Mouse (Mus musculus): ENCODE measurements at regions not wholly inside any gene's neighbourhood (a gene's known extent, or its start where the extent isn't known, plus 50 kb on each side); places are given as distances from the start of the nearest gene placed in this dataset.
A peak's percentile ranks its signal among the peaks of the same experiment; 100 is the strongest.

GRCm38 (mm10) chr8:127885831-127886230 lies 472.6 kb upstream of the Nrp1 start:
- DNase-seq (ENCODE audit: low spot score in 2 of 2) = no peak

DNA sequence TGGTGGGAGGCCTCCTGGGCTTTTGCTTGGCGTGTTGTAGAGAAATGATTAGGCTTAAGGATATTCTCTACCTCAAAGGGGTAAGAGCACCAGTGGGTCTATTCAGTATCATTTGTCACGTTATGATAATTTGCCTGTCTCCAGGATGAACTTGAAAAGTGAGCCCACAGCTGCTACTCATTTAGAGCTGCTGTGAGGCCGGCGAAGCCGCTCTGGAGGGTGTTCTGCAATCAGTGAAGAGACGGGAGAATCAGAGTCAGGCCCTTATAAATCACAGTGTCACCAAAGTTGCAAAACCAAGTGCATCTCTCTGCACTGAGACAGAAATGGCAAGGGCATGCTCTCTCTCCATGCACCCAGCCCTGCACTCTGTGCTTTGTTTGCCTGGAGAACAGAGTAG lies 467.7 kb upstream of the Nrp1 start:
- DNase-seq (ENCODE audit: low spot score in 2 of 2) = no peak

DNA sequence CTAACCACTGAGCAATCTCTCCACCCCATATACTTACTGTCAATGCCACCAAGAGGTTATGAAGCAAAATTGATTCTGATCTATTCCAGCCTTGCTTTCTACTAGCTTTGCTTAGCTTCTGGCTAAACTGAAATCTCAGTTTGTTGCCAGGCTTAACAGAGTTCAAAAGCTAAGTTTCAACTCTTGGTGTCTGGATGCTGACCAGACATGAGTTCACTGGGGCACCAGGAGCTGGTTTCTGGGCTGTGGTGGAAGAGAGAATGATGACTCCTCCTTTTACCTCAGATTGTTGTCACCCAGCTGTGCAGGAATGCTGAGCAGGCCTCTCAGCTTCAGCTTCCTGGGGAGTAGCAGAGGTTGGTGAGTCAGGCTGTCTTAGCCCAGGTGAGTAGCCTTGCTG lies 464.1 kb upstream of the Nrp1 start:
- DNase-seq (ENCODE audit: low spot score in 2 of 2) = no peak

DNA sequence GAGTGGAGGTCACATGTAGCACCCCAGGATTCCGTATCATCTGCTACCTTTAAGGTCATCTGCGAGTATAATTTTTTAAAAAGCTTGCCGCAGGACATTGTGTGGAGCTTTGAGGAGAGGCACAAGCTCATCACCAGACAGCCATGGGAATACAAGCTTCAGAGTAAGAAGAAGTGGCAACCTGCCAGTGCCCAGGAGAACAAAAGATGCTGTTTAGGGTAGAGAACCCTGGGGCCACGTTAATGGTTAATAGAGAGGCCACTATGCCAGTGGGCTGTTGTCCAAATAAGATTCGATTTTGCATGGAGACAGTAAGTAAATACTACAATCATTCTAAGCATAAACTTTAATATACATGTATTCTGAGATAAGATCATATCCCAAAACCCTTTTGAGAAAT lies 450.0 kb upstream of the Nrp1 start:
- DNase-seq (ENCODE audit: low spot score in 2 of 2) = no peak

- DNase-seq (ENCODE audit: low spot score in 2 of 2) = no peak
These were observed 448.8 kb upstream of the Nrp1 start for GRCm38 (mm10) chr8:127909580-127909979.

GRCm38 (mm10) chr8:127914086-127914485 lies 444.3 kb upstream of the Nrp1 start:
- DNase-seq (ENCODE audit: low spot score in 2 of 2) = no peak

- DNase-seq (ENCODE audit: low spot score in 2 of 2) = no peak
These were observed 443.5 kb upstream of the Nrp1 start for GRCm38 (mm10) chr8:127914914-127915313.

GRCm38 (mm10) chr8:127915591-127916028 lies 442.8 kb upstream of the Nrp1 start:
- DNase-seq (ENCODE audit: low spot score in 2 of 2) = no peak

DNA sequence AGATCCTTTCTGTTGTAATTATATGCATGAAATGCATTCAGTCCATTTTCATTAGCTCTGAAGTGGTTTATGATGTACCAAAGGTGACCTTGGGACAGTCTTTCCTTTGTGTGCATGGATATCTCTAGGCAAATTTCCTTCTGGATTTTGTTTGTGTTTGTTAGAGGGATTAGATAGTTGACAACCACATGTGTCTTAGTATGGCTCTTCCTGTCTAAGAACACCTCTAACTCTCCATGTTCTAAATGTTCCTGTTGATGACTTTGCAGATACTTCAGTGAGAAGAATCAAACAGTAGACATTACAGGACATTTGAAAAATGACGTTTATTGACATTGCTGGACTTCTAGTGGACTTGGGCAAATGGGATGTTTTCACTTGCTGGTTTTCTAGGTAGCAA lies 436.5 kb upstream of the Nrp1 start:
- DNase-seq (ENCODE audit: low spot score in 2 of 2) = no peak

- no peak for DNase-seq (ENCODE audit: low spot score in 2 of 2)
These were observed 435.1 kb upstream of the Nrp1 start for GRCm38 (mm10) chr8:127923321-127923720.

DNA sequence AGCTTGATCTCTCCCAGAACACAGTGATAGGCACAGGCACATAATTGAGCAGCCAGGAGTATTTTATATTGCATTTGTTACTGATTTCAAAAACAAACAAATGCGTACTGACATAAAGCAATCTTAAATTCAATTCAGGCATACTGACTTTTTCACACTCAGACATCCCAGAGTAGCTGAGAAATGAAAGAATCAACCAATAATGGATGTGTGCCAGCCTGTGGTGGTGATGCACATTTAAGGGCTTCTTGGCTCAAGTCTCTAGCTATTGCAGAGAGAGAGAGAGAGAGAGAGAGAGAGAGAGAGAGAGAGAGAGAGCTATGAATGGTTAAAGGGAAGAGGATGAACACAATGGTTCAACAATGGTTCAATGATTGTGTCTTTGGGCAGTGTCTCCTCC lies 426.1 kb upstream of the Nrp1 start:
- no peak for DNase-seq (ENCODE audit: low spot score in 2 of 2)

- no peak for DNase-seq (ENCODE audit: low spot score in 2 of 2)
These were observed 421.5 kb upstream of the Nrp1 start for GRCm38 (mm10) chr8:127936792-127937435.

- DNase-seq (ENCODE audit: low spot score in 2 of 2) = no peak
These were observed 419.0 kb upstream of the Nrp1 start for GRCm38 (mm10) chr8:127939284-127939985.

- no peak for DNase-seq (ENCODE audit: low spot score in 2 of 2)
These were observed 418.4 kb upstream of the Nrp1 start for GRCm38 (mm10) chr8:127939986-127940359.

DNA sequence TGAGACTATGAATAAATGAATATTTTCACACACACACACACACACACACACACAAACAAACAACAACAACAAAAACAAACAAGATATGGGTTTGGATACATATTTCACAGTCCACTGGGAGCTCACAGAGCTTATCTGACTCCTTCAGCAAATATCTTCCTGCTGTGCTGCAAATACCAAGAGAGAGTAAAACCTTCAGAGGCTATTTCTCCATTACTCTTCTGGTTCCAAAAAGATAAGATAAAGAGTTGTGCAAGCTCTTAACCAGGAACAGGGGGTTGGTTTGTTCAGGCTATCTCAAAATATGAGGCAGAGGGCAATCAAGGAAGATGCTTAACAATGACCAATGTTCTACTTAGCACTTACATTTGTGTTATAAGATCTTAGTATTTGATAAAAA lies 416.1 kb upstream of the Nrp1 start:
- DNase-seq (ENCODE audit: low spot score in 2 of 2) = no peak

DNA sequence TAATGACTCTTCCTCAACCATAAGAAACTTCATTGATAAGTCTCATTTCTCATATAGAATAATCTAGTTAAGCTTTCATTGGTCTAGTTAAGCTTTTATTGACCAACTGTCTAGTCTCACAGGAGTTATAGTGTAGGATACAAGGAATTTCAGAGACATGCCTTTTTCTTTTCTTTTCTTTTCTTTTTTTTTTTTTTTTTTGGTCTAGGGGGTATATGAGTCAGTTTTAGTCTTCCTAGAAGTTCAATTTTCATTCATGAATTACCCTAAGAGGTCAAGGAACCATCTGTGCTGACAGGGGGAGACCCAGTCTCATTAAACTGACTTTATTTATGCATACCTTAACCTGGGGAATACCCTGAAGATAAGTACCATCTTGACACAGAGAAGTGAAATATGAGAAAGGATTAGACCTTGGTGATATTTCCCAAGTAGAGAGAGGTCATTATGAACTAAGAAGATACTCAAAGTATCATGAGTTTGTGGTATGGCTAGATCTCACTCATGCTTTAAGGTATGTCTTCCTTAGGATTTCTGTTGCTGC lies 413.4 kb upstream of the Nrp1 start:
- DNase-seq (ENCODE audit: low spot score in 2 of 2) = no peak

- DNase-seq (ENCODE audit: low spot score in 2 of 2) = no peak
These were observed 400.8 kb upstream of the Nrp1 start for GRCm38 (mm10) chr8:127957571-127957970.

GRCm38 (mm10) chr8:127958351-127959044 lies 399.9 kb upstream of the Nrp1 start:
- DNase-seq (ENCODE audit: low spot score in 2 of 2) = no peak

- DNase-seq (ENCODE audit: low spot score in 2 of 2) = peak; percentile 18 to 19
These were observed 395.5 kb upstream of the Nrp1 start for GRCm38 (mm10) chr8:127962862-127963261.

DNA sequence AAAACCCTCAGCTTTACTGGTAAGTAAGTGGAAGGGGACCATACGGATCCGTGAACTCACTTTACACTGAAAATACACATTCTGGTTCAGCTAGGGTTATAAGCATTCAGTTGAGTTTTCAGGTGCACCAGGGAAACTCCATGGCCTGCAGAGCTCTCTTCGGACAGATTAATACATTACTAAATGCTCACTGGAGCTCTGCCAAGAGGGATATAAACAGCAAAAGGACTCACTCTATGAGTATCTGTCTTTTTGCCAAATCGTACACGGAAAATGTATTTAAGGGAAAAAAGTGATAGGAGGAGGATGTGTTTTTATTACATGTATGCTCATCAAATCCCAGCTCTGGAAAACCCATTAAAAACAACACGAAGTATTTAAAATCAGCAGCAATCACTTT lies 394.8 kb upstream of the Nrp1 start:
- no peak for DNase-seq (ENCODE audit: low spot score in 2 of 2)

DNA sequence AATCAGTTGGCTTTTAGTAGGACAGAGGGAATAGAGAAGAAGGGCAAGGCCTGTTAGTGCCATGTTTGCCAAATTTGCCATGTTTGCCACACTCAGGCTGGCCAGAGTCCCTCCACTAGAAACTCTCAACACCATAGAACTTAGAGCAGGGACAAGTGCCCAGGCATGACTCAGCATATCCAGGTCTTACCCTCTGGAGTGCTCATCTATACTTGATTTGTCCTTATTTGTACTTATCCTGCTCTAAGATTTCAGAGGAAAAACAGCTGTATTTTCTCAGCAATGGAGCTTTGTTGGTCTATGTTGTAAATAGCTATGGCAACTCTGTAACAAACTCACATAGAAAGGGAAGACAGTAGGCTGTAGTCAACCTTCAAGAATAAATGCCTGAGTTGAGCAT lies 393.6 kb upstream of the Nrp1 start:
- no peak for DNase-seq (ENCODE audit: low spot score in 2 of 2)

GRCm38 (mm10) chr8:127965341-127965740 lies 393.1 kb upstream of the Nrp1 start:
- no peak for DNase-seq (ENCODE audit: low spot score in 2 of 2)

- DNase-seq (ENCODE audit: low spot score in 2 of 2) = no peak
These were observed 390.4 kb upstream of the Nrp1 start for GRCm38 (mm10) chr8:127968026-127968425.

Measured in thymus, postnatal 10 days (tissue).